In genomic region chr11:88279006-88279405, GRCm38 (mm10) we compare ENCODE assay signal across 26 mouse cellular contexts. TPM values are rescaled to one million over a fixed set of nuclear protein-coding genes. Genes with fewer than 3 reads are reported as not detected.
DNase-seq lines count a peak whose midpoint lies in the region; ATAC-seq and TF ChIP-seq lines count a peak whose summit lies in the region.
"Had no signal": no experiment of that assay in that cellular context is flagged by ENCODE, and none has a peak within 500 bp of the region (broad histone marks: within the 10 kb centered on the region; RNA-seq: fewer than 3 reads in every experiment).

No protein-coding gene starts in this region.

- H3K4me1 ChIP-seq in kidney, adult 2 months (ENCODE audit: control insufficient read depth, insufficient read depth, low read length) = peaks cover 11% of the 10 kb centered on the region; the same call in 1 of the 2 replicates
- H3K4me1 ChIP-seq in midbrain, embryonic 13.5 days (replicated peaks) = peaks cover 64% of the 10 kb centered on the region
- peaks cover 40% of the 10 kb centered on the region for H3K4me1 ChIP-seq in midbrain, embryonic 14.5 days (ENCODE audit: control insufficient read depth, insufficient read depth, low read length)
- H3K4me1 ChIP-seq in limb, embryonic 11.5 days (ENCODE audit: control insufficient read depth, insufficient read depth, low read length) = peaks cover 24% of the 10 kb centered on the region
- H3K4me1 ChIP-seq: liver, embryonic 15.5 days had no signal

- H3K9ac ChIP-seq in midbrain, embryonic 13.5 days (replicated peaks) = no peak overlapping the region
- H3K9ac ChIP-seq in midbrain, embryonic 14.5 days (replicated peaks; ENCODE audit: low read length) = no peak overlapping the region
- no peak overlapping the region for H3K9ac ChIP-seq in limb, embryonic 11.5 days (ENCODE audit: low read length)
- H3K9ac ChIP-seq: embryonic facial prominence, embryonic 12.5 days; limb, embryonic 15.5 days; liver, embryonic 15.5 days had no signal

- no peak for TF ChIP-seq POLR2A in kidney, adult 2 months (IDR thresholded peaks at IDR 0.05; ENCODE audit: low read depth, low read length)

- no peak overlapping the region for H3K27ac ChIP-seq in kidney, adult 2 months (ENCODE audit: insufficient read depth, low read depth, low read length)
- H3K27ac ChIP-seq in midbrain, embryonic 13.5 days = peak overlapping the region; percentile 4; the same call in 1 of the 2 replicates
- H3K27ac ChIP-seq in midbrain, embryonic 14.5 days (replicated peaks; ENCODE audit: low read depth, low read length) = no peak overlapping the region; the same call in 1 of the 2 replicates
- no peak overlapping the region for H3K27ac ChIP-seq in limb, embryonic 11.5 days (replicated peaks; ENCODE audit: low read depth, low read length)
- H3K27ac ChIP-seq: embryonic facial prominence, embryonic 12.5 days; layer of hippocampus, adult 2 months; limb, embryonic 15.5 days; liver, embryonic 15.5 days; macrophage had no signal

- H3K4me2 ChIP-seq in midbrain, embryonic 13.5 days (replicated peaks) = no peak overlapping the region
- H3K4me2 ChIP-seq in midbrain, embryonic 14.5 days (ENCODE audit: low read length) = no peak overlapping the region
- H3K4me2 ChIP-seq in limb, embryonic 11.5 days (ENCODE audit: low read depth, severe bottlenecking) = no peak overlapping the region
- H3K4me2 ChIP-seq: embryonic facial prominence, embryonic 12.5 days; limb, embryonic 15.5 days; liver, embryonic 15.5 days had no signal

- no peaks in the 10 kb centered on the region for H3K27me3 ChIP-seq in kidney, adult 2 months (replicated peaks; ENCODE audit: control insufficient read depth, insufficient read depth, low read length)
- H3K27me3 ChIP-seq in midbrain, embryonic 13.5 days = no peaks in the 10 kb centered on the region
- H3K27me3 ChIP-seq in midbrain, embryonic 14.5 days (ENCODE audit: control insufficient read depth, insufficient read depth, low read length) = no peaks in the 10 kb centered on the region
- H3K27me3 ChIP-seq in limb, embryonic 11.5 days (ENCODE audit: control insufficient read depth, insufficient read depth, low read length) = no peaks in the 10 kb centered on the region
- H3K27me3 ChIP-seq: embryonic facial prominence, embryonic 12.5 days had no signal

- peak; percentile 61 for DNase-seq in embryo, embryonic 10.5 days (ENCODE audit: low spot score)
- no peak for DNase-seq in embryo, embryonic 9.5 days (ENCODE audit: extremely low spot score)
- DNase-seq in kidney, adult 2 months = peak; percentile 43
- no peak for DNase-seq in kidney, adult 9 months
- no peak for DNase-seq in midbrain, embryonic 14.5 days
- DNase-seq in limb, embryonic 11.5 days (ENCODE audit: low spot score) = peak; percentile 54
- no peak for DNase-seq in retina, postnatal 1 day
- DNase-seq: adrenal gland, postnatal 36 days; cerebellum, adult 11-12 months; cerebellum, postnatal 14 days; gastrocnemius, postnatal 36 days; layer of hippocampus, postnatal 36 days; right cerebral cortex, postnatal 14 days; spleen, adult 18-20 months; thymus, postnatal 36 days had no signal

- 0 out of 2 replicates have a peak, but pooled peaks cover 6% of the 10 kb centered on the region for H3K9me3 ChIP-seq in midbrain, embryonic 13.5 days
- H3K9me3 ChIP-seq in midbrain, embryonic 14.5 days (ENCODE audit: control insufficient read depth, low read length) = no peaks in the 10 kb centered on the region
- H3K9me3 ChIP-seq in limb, embryonic 11.5 days (ENCODE audit: control insufficient read depth, low read length) = no peaks in the 10 kb centered on the region
- H3K9me3 ChIP-seq: embryonic facial prominence, embryonic 12.5 days; G1E; limb, embryonic 15.5 days; liver, embryonic 15.5 days had no signal

- no peak for ATAC-seq in midbrain, embryonic 13.5 days
- no peak for ATAC-seq in midbrain, embryonic 14.5 days (ENCODE audit: low FRiP score, low TSS enrichment)
- no peak for ATAC-seq in limb, embryonic 11.5 days (ENCODE audit: insufficient number of reproducible peaks, low FRiP score, low TSS enrichment, low read depth)
- ATAC-seq: forebrain, embryonic 16.5 days had no signal

- TF ChIP-seq CTCF in kidney, adult 2 months (conservative IDR thresholded peaks at IDR 0.05; ENCODE audit: insufficient read depth, insufficient read length, low read depth, low read length) = no peak

- H3K4me3 ChIP-seq in kidney, adult 2 months (ENCODE audit: insufficient read depth, low read depth, low read length) = no peak overlapping the region
- no peak overlapping the region for H3K4me3 ChIP-seq in midbrain, embryonic 13.5 days (replicated peaks)
- H3K4me3 ChIP-seq in midbrain, embryonic 14.5 days (replicated peaks; ENCODE audit: low read depth, low read length) = no peak overlapping the region
- no peak overlapping the region for H3K4me3 ChIP-seq in limb, embryonic 11.5 days (ENCODE audit: low read depth, low read length)
- H3K4me3 ChIP-seq: embryonic facial prominence, embryonic 12.5 days; erythroblast, embryonic 14.5 days; layer of hippocampus, adult 2 months; limb, embryonic 15.5 days; liver, embryonic 15.5 days had no signal

- no peaks in the 10 kb centered on the region for H3K36me3 ChIP-seq in kidney, adult 2 months (ENCODE audit: control insufficient read depth, insufficient read depth, low read length)
- H3K36me3 ChIP-seq in midbrain, embryonic 13.5 days = no peaks in the 10 kb centered on the region
- no peaks in the 10 kb centered on the region for H3K36me3 ChIP-seq in midbrain, embryonic 14.5 days (ENCODE audit: control insufficient read depth, insufficient read depth, low read length)
- H3K36me3 ChIP-seq in limb, embryonic 11.5 days (ENCODE audit: control insufficient read depth, insufficient read depth, low read length) = no peaks in the 10 kb centered on the region
- H3K36me3 ChIP-seq: embryonic facial prominence, embryonic 12.5 days; G1E; limb, embryonic 15.5 days; liver, embryonic 15.5 days had no signal

- WGBS in kidney, adult 2 months = 44% methylated on average over 4 of the region's 4 CpGs
- WGBS in midbrain, embryonic 13.5 days = 37% methylated on average over 4 of the region's 4 CpGs
- WGBS in midbrain, embryonic 14.5 days = 35% methylated on average over 4 of the region's 4 CpGs
- 31% methylated on average over 4 of the region's 4 CpGs for WGBS in limb, embryonic 11.5 days

RNA-seq across cellular contexts. Expression of gene Ccdc182, which starts 14.9 kb away (rescaled TPM):
- polyA plus RNA-seq in kidney, adult 2 months (2012; rRNA removed) = 0.34 and 0.61 TPM in 2 replicates
- polyA plus RNA-seq in midbrain, embryonic 13.5 days (2015; fragmentation: Nextera tagmentation; extraction: Ambion mirVana) = 0.82 and 1.6 TPM in 2 replicates
- polyA plus RNA-seq in midbrain, embryonic 14.5 days (2014; fragmentation: Nextera tagmentation; extraction: Ambion mirVana) = 0.30 and 0.59 TPM in 2 replicates
- 0.12 and 0.52 TPM in 2 replicates for polyA plus RNA-seq in limb, embryonic 11.5 days (2014; fragmentation: Nextera tagmentation; extraction: Ambion mirVana)
- polyA plus RNA-seq: erythroblast, embryonic 14.5 days; forebrain, embryonic 16.5 days; G1E; heart, postnatal 0 days; limb, embryonic 15.5 days; liver, embryonic 15.5 days; lung, embryonic 16.5 days; macrophage had no signal

Comparison
In these comparisons a context has a peak if more than half of its experiments do, and no peak if none do; other contexts are left out.
1. DNase-seq: peak in embryo, embryonic 10.5 days (single experiment), kidney, adult 2 months (single experiment) and limb, embryonic 11.5 days (single experiment); none in embryo, embryonic 9.5 days (single experiment), kidney, adult 9 months (single experiment), midbrain, embryonic 14.5 days (single experiment) and retina, postnatal 1 day (single experiment).